Mouse (Mus musculus) forebrain, embryonic 12.5 days (tissue): ENCODE measurements at regions not wholly inside any gene's neighbourhood (a gene's known extent, or its start where the extent isn't known, plus 50 kb on each side); places are given as distances from the start of the nearest gene placed in this dataset.
"Not testable (repeated sequence)": the region's sequence is repeated elsewhere in the genome, so short reads cannot be mapped to it uniquely, and the experiment has no call there.

ENCODE experiments used
- ATAC-seq: fragments of 200-750 bp; cut with Nextera tagmentation; 2 replicates; pipeline ENCODE4 v1.8.0; 2017; ENCODE audit warnings: moderate TSS enrichment; ENCODE audit not compliant: low FRiP score
- H3K27ac ChIP-seq: fragments of 300-500 bp; sonication (generic); 2 replicates; pipeline ENCODE4 v1.5.1; 2016; ENCODE audit warnings: mild to moderate bottlenecking
- H3K27me3 ChIP-seq: fragments of 300-500 bp; sonication (generic); 2 replicates; pipeline ENCODE4 v1.6.1; 2016; ENCODE audit warnings: mild to moderate bottlenecking
- H3K36me3 ChIP-seq: fragments of 300-500 bp; sonication (generic); replicated peaks from 2 replicates; pipeline ENCODE4 v1.6.1; 2016; ENCODE audit warnings: mild to moderate bottlenecking
- H3K4me1 ChIP-seq: fragments of 300-500 bp; sonication (generic); 2 replicates; pipeline ENCODE4 v1.6.1; 2016
- H3K4me2 ChIP-seq: fragments of 300-500 bp; sonication (generic); 2 replicates; pipeline ENCODE4 v1.6.1; 2016; ENCODE audit warnings: mild to moderate bottlenecking, moderate library complexity
- H3K4me3 ChIP-seq: fragments of 300-500 bp; sonication (generic); replicated peaks from 2 replicates; pipeline ENCODE4 v1.5.1; 2016; ENCODE audit warnings: mild to moderate bottlenecking
- H3K9ac ChIP-seq: fragments of 300-500 bp; sonication (generic); 2 replicates; pipeline ENCODE4 v1.6.1; 2016; ENCODE audit warnings: mild to moderate bottlenecking
- H3K9me3 ChIP-seq: fragments of 300-500 bp; sonication (generic); 2 replicates; pipeline ENCODE4 v1.6.1; 2016
- WGBS: fragments of 180-500 bp; shearing (Covaris S2); methylation state at CpG from one replicate; pipeline ENCODE4 v1.1.7; 2016; 5-methylcytosine and 5-hydroxymethylcytosine counted together

DNA sequence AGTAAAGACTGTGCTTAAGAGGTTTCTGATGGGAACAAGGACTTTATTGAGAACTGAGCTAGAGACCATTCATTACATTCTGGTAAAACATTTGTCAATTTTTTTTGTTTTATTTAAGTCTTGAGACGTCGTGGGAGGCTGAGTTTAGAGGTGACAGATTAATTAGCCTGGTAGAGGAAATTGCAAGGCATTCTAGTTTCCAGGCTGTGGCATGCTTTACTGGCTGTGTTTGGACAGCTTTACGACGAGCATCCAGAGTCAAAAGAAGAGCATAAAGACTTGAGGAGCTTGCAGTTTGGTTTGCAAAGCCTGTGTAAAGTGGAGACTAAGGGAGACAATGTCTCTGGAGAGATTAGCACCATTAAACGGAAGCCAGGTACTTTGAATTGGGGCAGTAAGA lies 154.0 kb upstream of the Got2 start:
- H3K9me3 ChIP-seq, result no peaks in the 10 kb centered on the region
- ATAC-seq, result no peak
- H3K4me1 ChIP-seq, result no peaks in the 10 kb centered on the region
- H3K4me3 ChIP-seq, result no peak overlapping the region
- H3K27ac ChIP-seq, result no peak overlapping the region
- no peak overlapping the region for H3K4me2 ChIP-seq
- no peaks in the 10 kb centered on the region for H3K27me3 ChIP-seq
- no peak overlapping the region for H3K9ac ChIP-seq
- no peaks in the 10 kb centered on the region for H3K36me3 ChIP-seq
- 52% methylated on average over 5 of the region's 5 CpGs for WGBS

GRCm38 (mm10) chr8:96040216-96040615 lies 151.9 kb upstream of the Got2 start:
- Histone ChIP-seq H3K27ac (no peak overlapping the region), H3K36me3 (no peaks in the 10 kb centered on the region), H3K4me2 (no peak overlapping the region), H3K9me3 (no peaks in the 10 kb centered on the region), H3K4me3 (no peak overlapping the region), H3K9ac (no peak overlapping the region), H3K27me3 (no peaks in the 10 kb centered on the region), H3K4me1 (no peaks in the 10 kb centered on the region)
- ATAC-seq, result no peak
- WGBS, result 79% methylated on average over 1 of the region's 1 CpGs

- H3K27me3 ChIP-seq, H3K36me3 ChIP-seq, H3K9ac ChIP-seq, H3K9me3 ChIP-seq, H3K4me2 ChIP-seq, H3K4me1 ChIP-seq, H3K4me3 ChIP-seq, H3K27ac ChIP-seq, ATAC-seq: not testable (repeated sequence)
- 89% methylated on average over 3 of the region's 3 CpGs for WGBS
Measured at GRCm38 (mm10) chr8:96018742-96019141, 130.4 kb upstream of the Got2 start.

- Histone ChIP-seq H3K36me3 (no peaks in the 10 kb centered on the region), H3K27me3 (no peaks in the 10 kb centered on the region), H3K4me2 (no peak overlapping the region), H3K4me3 (no peak overlapping the region), H3K4me1 (no peaks in the 10 kb centered on the region), H3K9ac (no peak overlapping the region), H3K9me3 (no peaks in the 10 kb centered on the region), H3K27ac (no peak overlapping the region)
- 80% methylated on average over 1 of the region's 1 CpGs for WGBS
- no peak for ATAC-seq
Measured at GRCm38 (mm10) chr8:96012002-96012401, 123.7 kb upstream of the Got2 start.

DNA sequence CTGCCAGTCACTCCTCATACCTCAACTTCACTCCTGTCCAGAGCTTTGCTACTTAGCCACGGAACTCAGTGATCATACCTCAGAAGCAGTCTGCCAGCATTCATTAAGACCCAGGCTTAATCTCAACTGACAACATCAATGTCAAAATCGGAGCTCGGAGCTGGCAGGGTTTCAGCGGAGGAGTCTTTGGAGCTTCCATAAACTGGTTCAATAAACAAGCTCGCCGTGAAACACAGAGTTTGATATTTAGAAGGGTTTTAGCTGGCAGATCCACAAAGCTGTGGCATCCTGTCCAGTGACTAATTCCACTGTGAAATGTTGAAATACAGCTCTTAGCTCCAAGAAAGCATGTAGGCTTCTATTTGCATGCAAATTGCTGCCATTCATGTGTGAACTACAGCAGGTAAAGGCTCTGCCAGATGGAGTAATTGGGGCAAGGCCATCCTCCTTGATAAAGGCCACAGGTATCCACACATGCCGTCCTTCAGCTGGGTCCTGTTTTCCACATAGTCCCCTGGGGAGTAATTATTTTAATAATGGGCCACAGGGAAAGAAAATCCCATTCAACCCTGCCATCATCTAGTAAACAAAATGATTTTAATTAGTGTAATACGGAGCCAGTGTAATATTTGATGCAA lies 103.6 kb upstream of the Got2 start:
- Histone ChIP-seq H3K9me3 (no peaks in the 10 kb centered on the region), H3K36me3 (no peaks in the 10 kb centered on the region), H3K4me1 (peaks cover 6% of the 10 kb centered on the region), H3K4me2 (no peak overlapping the region), H3K27ac (no peak overlapping the region), H3K4me3 (no peak overlapping the region), H3K27me3 (0 out of 2 replicates have a peak, but pooled peaks cover 4% of the 10 kb centered on the region), H3K9ac (no peak overlapping the region)
- ATAC-seq, result peak; percentile 49; the same call in 1 of the 2 replicates
- WGBS, result 69% methylated on average over 8 of the region's 8 CpGs

DNA sequence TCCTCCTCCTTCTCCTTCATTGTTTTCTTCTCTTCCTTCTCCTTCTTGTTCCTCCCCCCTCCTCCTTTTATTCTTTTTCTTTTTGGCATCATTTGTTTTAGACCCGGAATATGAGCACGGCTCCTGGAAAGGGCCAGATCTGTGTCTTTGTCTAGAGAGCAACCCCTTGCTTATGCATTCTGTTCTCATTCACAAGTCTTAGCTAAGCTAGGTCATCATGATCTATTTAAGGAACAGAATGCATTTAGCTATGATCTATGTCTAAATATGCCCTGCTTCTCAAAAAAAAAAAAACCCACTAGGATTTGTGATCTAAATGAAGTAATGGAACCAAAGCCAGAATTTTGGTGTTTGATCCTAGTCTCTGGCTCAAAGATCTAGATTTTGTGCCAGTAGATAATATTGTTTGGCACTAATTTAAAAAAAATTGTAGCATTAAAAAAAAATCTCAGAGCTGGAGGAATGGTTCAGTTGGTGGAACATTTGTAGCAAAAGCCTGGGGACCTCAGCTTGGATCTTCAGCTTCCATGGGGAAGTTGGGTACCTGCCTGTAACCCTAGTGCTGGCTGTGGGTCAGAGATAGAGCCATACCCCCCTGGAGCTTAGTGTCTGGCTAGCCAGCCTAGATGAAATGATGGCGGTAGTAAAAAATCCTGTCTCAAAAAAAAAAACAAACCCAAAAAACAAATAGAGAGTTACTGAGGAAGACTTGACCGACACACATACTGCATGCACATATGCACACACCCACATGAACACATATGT lies 100.5 kb upstream of the Got2 start:
- Histone ChIP-seq H3K4me1 (peaks cover 14% of the 10 kb centered on the region), H3K27me3 (0 out of 2 replicates have a peak, but pooled peaks cover 4% of the 10 kb centered on the region), H3K9me3 (no peaks in the 10 kb centered on the region), H3K4me2 (no peak overlapping the region), H3K4me3 (no peak overlapping the region), H3K27ac (no peak overlapping the region), H3K9ac (no peak overlapping the region), H3K36me3 (no peaks in the 10 kb centered on the region)
- 84% methylated on average over 4 of the region's 4 CpGs for WGBS
- ATAC-seq, result no peak

DNA sequence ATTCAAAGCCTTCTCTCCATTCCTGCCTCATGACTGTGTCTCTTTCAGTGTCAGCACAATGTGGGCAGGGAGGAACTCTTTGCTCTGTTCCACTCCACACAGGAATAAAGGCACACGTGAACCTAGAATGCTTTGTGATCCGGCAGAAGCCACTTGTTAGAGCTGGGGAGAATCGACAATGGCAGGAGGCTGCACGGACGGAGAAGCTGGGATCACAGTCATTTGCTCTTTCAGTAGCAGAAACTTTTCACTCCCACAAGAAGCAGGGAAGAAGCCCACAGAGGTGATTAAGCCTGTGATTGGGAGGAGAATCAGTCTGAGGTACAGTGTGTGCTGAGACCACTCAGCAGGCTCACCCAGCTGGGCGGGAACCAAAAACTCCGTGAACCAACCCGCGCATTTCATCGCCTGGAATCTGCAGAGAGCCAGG lies 98.7 kb upstream of the Got2 start:
- Histone ChIP-seq H3K36me3 (no peaks in the 10 kb centered on the region), H3K4me3 (peak overlapping the region; percentile 28), H3K9ac (peak overlapping the region; percentile 45), H3K4me2 (peak overlapping the region; percentile 54), H3K4me1 (peaks cover 14% of the 10 kb centered on the region), H3K9me3 (no peaks in the 10 kb centered on the region), H3K27ac (no peak overlapping the region), H3K27me3 (0 out of 2 replicates have a peak, but pooled peaks cover 4% of the 10 kb centered on the region)
- ATAC-seq, result peak; percentile 46; the same call in 1 of the 2 replicates
- WGBS, result 3% methylated on average over 10 of the region's 10 CpGs

- 35% methylated on average over 3 of the region's 3 CpGs for WGBS
- no peak overlapping the region for H3K27ac ChIP-seq
- peaks cover 14% of the 10 kb centered on the region for H3K4me1 ChIP-seq
- no peaks in the 10 kb centered on the region for H3K36me3 ChIP-seq
- H3K27me3 ChIP-seq, result 0 out of 2 replicates have a peak, but pooled peaks cover 4% of the 10 kb centered on the region
- no peaks in the 10 kb centered on the region for H3K9me3 ChIP-seq
- H3K9ac ChIP-seq, result no peak overlapping the region
- peak overlapping the region; percentile 54; the same call in 1 of the 2 replicates for H3K4me2 ChIP-seq
- ATAC-seq, result no peak
- no peak overlapping the region; the same call in 1 of the 2 replicates for H3K4me3 ChIP-seq
Measured at GRCm38 (mm10) chr8:95986410-95986809, 98.1 kb upstream of the Got2 start.

DNA sequence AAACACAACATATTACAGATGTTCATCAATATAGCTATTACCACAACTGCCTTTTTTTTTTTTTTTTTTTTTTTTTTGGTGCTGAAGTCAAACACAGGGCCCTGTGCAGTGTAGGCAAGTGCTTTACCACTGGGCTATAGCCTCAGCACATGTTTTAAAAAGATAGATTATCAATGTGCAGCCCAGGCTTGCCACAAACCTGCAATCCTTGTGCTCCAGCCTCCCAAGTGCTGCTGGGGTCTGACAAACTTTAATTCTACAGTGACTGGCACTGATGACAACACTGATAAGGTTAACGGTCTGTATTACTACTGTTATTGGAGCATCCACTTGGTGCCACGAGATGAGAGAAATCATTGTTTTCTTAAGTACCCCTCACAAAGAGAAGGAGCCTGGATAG lies 95.3 kb upstream of the Got2 start:
- H3K4me2 ChIP-seq, result no peak overlapping the region
- no peak overlapping the region for H3K4me3 ChIP-seq
- peaks cover 20% of the 10 kb centered on the region for H3K4me1 ChIP-seq
- no peak for ATAC-seq
- no peaks in the 10 kb centered on the region for H3K36me3 ChIP-seq
- no peak overlapping the region for H3K9ac ChIP-seq
- no peaks in the 10 kb centered on the region for H3K9me3 ChIP-seq
- H3K27ac ChIP-seq, result no peak overlapping the region
- WGBS, result 68% methylated on average over 2 of the region's 2 CpGs
- 0 out of 2 replicates have a peak, but pooled peaks cover 4% of the 10 kb centered on the region for H3K27me3 ChIP-seq

DNA sequence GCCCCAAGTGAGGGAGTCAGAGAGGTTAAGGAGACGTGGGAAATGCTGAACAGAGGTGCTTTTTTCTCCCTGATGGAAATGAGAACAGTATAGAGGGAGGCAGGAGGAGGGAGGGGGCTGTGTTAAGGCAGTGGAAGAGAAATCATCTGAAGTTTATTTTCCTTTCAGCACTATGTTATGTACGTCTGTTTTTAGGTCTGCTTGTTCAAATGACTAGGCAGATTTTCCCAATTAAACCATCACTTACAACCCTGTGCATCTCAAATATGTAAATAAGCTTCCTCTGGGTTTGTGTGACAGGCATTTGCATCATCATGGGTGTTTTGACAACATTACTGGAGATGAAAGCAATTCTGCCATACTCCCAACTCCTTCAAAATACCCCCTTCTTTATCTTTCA lies 92.1 kb upstream of the Got2 start:
- Histone ChIP-seq H3K27ac (no peak overlapping the region), H3K4me3 (no peak overlapping the region), H3K36me3 (no peaks in the 10 kb centered on the region), H3K9me3 (no peaks in the 10 kb centered on the region), H3K27me3 (no peaks in the 10 kb centered on the region), H3K4me2 (no peak overlapping the region), H3K9ac (no peak overlapping the region), H3K4me1 (peaks cover 6% of the 10 kb centered on the region)
- WGBS, result 25% methylated on average over 2 of the region's 2 CpGs
- 0 out of 2 replicates have a peak, but pooled peaks have one; percentile 23 for ATAC-seq

- H3K4me1 ChIP-seq, result peaks cover 6% of the 10 kb centered on the region
- no peaks in the 10 kb centered on the region for H3K36me3 ChIP-seq
- no peak overlapping the region for H3K9ac ChIP-seq
- WGBS, result 55% methylated on average over 6 of the region's 6 CpGs
- no peaks in the 10 kb centered on the region for H3K9me3 ChIP-seq
- no peak overlapping the region for H3K27ac ChIP-seq
- no peaks in the 10 kb centered on the region for H3K27me3 ChIP-seq
- H3K4me2 ChIP-seq, result no peak overlapping the region
- ATAC-seq, result no peak
- no peak overlapping the region for H3K4me3 ChIP-seq
Measured at GRCm38 (mm10) chr8:95979223-95979622, 90.9 kb upstream of the Got2 start.

- no peak overlapping the region for H3K9ac ChIP-seq
- WGBS, result 15% methylated on average over 4 of the region's 4 CpGs
Measured at GRCm38 (mm10) chr8:95974889-95975288, 86.5 kb upstream of the Got2 start.

More at GRCm38 (mm10) chr8:95974889-95975288, 86.5 kb upstream of the Got2 start:
- Histone ChIP-seq H3K27ac (no peak overlapping the region), H3K4me2 (no peak overlapping the region), H3K27me3 (no peaks in the 10 kb centered on the region), H3K9me3 (no peaks in the 10 kb centered on the region), H3K4me3 (no peak overlapping the region), H3K36me3 (no peaks in the 10 kb centered on the region), H3K4me1 (0 out of 2 replicates have a peak, but pooled peaks cover 2% of the 10 kb centered on the region)
- no peak; the same call in 1 of the 2 replicates for ATAC-seq
